Mouse (Mus musculus) testis, postnatal 14 days (tissue): ENCODE measurements around the gene Gjb2.

Experiments used
- DNase-seq: peaks from one replicate; pipeline ENCODE4 v3.0.0; 2021; ENCODE audit warnings: low spot score

The Gjb2 gene

GRCm38 (mm10) chr14:57066053-57066452 lies 38.4 kb downstream of the Gjb2 start:
- DNase-seq: no peak

GRCm38 (mm10) chr14:57060052-57060451 lies 44.5 kb downstream of the Gjb2 start:
- DNase-seq: peak; percentile 55

- DNase-seq: peak; percentile 76
Observed at GRCm38 (mm10) chr14:57057563-57058321, 46.8 kb downstream of the Gjb2 start, which contains the start of gene Gja3. Gja3 (minus strand) TSS chr14:57058100.

GRCm38 (mm10) chr14:57057204-57057562 lies 47.3 kb downstream of the Gjb2 start:
- DNase-seq: no peak

GRCm38 (mm10) chr14:57052713-57053112 lies 51.8 kb downstream of the Gjb2 start:
- DNase-seq: no peak
